Mouse (Mus musculus) MEL (cell line): ENCODE measurements around the gene Lsm7.

Source experiments
- CHD2 ChIP-seq: IDR thresholded peaks from 2 replicates; pipeline ENCODE4 v1.6.1; 2011; ENCODE audit warnings: low read length, improper control_type of control experiment
- CTCF ChIP-seq, 3 experiments: IDR thresholded peaks in 2 of 3; conservative IDR thresholded peaks in 1 of 3; 2 replicates each; pipeline ENCODE4 v1.5.1; 2011 to 2012; ENCODE audit warnings: low read length in 3 of 3, low read depth in 2 of 3, mild to moderate bottlenecking in 2 of 3, improper control_type of control experiment in 1 of 3, inconsistent platforms in 1 of 3, mixed read lengths in 1 of 3, moderate library complexity in 1 of 3; ENCODE audit not compliant: control insufficient read depth in 1 of 3, insufficient read depth in 1 of 3, poor library complexity in 1 of 3, severe bottlenecking in 1 of 3
- E2F4 ChIP-seq: IDR thresholded peaks from 2 replicates; pipeline ENCODE4 v1.6.1; 2011; ENCODE audit warnings: low read depth, low read length, improper control_type of control experiment, borderline replicate concordance
- EP300 ChIP-seq, 2 experiments: IDR thresholded peaks; 2 replicates each; pipeline ENCODE4 v1.6.1; 2011; ENCODE audit warnings: improper control_type of control experiment in 2 of 2, low read length in 2 of 2, low read depth in 1 of 2, mild to moderate bottlenecking in 1 of 2
- MAFK ChIP-seq: IDR thresholded peaks from 2 replicates; pipeline ENCODE4 v1.6.1; 2011; ENCODE audit warnings: low read depth, mild to moderate bottlenecking, low read length, improper control_type of control experiment, borderline replicate concordance
- MAX ChIP-seq: IDR thresholded peaks from 2 replicates; pipeline ENCODE4 v1.6.1; 2011; ENCODE audit warnings: low read length, improper control_type of control experiment
- MAZ ChIP-seq: IDR thresholded peaks from 2 replicates; pipeline ENCODE4 v1.6.1; 2012; ENCODE audit warnings: low read depth, mild to moderate bottlenecking, inconsistent platforms, low read length, improper control_type of control experiment
- MEF2A ChIP-seq: IDR thresholded peaks from 2 replicates; pipeline ENCODE4 v1.6.1; 2014; ENCODE audit warnings: low read depth, mild to moderate bottlenecking, inconsistent platforms, low read length, improper control_type of control experiment; ENCODE audit not compliant: poor library complexity, insufficient replicate concordance, severe bottlenecking; ENCODE audit errors: extremely low read depth
- MXI1 ChIP-seq: IDR thresholded peaks from 2 replicates; pipeline ENCODE4 v1.6.1; 2011; ENCODE audit warnings: mild to moderate bottlenecking, low read depth, low read length, improper control_type of control experiment
- NRF1 ChIP-seq: IDR thresholded peaks from 2 replicates; pipeline ENCODE4 v1.6.1; 2014; ENCODE audit warnings: low read depth, mild to moderate bottlenecking, inconsistent platforms, low read length, improper control_type of control experiment, moderate library complexity; ENCODE audit not compliant: poor library complexity, insufficient read depth, severe bottlenecking
- RAD21 ChIP-seq: IDR thresholded peaks from 2 replicates; pipeline ENCODE4 v1.6.1; 2011; ENCODE audit warnings: mild to moderate bottlenecking, low read depth, low read length, improper control_type of control experiment
- SMC3 ChIP-seq: IDR thresholded peaks from 2 replicates; pipeline ENCODE4 v1.6.1; 2011; ENCODE audit warnings: low read depth, low read length, improper control_type of control experiment
- TAL1 ChIP-seq: IDR thresholded peaks from 2 replicates; pipeline ENCODE4 v1.6.1; 2012; ENCODE audit warnings: mild to moderate bottlenecking, inconsistent platforms, low read length, moderate library complexity, mixed read lengths
- ZC3H11A ChIP-seq: IDR thresholded peaks from 2 replicates; pipeline ENCODE4 v1.6.1; 2012; ENCODE audit warnings: low read depth, mild to moderate bottlenecking, inconsistent platforms, low read length, improper control_type of control experiment

- TF ChIP-seq EP300 (IDR thresholded peaks at IDR 0.05; ENCODE audit: low read depth in 1 of 2, low read length in 2 of 2) (no peak), CHD2 (no peak), TAL1 (no peak), NRF1 (no peak), MXI1 (no peak), E2F4 (no peak), ZC3H11A (no peak), CTCF (IDR thresholded peaks at IDR 0.05 in 2 of 3, conservative IDR thresholded peaks at IDR 0.05 in 1 of 3; ENCODE audit: control insufficient read depth in 1 of 3, insufficient read depth in 1 of 3, low read depth in 2 of 3, low read length in 3 of 3, poor library complexity in 1 of 3, severe bottlenecking in 1 of 3) (no peak), MAFK (no peak), MEF2A (no peak), MAZ (no peak), RAD21 (no peak), MAX (no peak), SMC3 (no peak)
These were observed 11.0 kb downstream of the Lsm7 start, which contains the start of gene Lingo3 for GRCm38 (mm10) chr10:80843931-80844547.
